Mouse (Mus musculus): ENCODE data around the gene Itgb1.

Itgb1 gene

GRCm38 (mm10) chr8:128685507-128686428 is at the start of gene Itgb1:
Itgb1 (plus strand) TSS chr8:128685654.
- ATAC-seq (ENCODE audit: low TSS enrichment) = peak; percentile 93

GRCm38 (mm10) chr8:128643104-128643503 is 42.4 kb upstream of the Itgb1 start:
- ATAC-seq (ENCODE audit: low TSS enrichment) = no peak

GRCm38 (mm10) chr8:128645452-128645851 is 40.0 kb upstream of the Itgb1 start:
- ATAC-seq (ENCODE audit: low TSS enrichment) = no peak

GRCm38 (mm10) chr8:128646456-128646855 is 39.0 kb upstream of the Itgb1 start:
- no peak for ATAC-seq (ENCODE audit: low TSS enrichment)

- no peak for ATAC-seq (ENCODE audit: low TSS enrichment)
Observed at GRCm38 (mm10) chr8:128648071-128648470, 37.4 kb upstream of the Itgb1 start.

- ATAC-seq (ENCODE audit: low TSS enrichment) = no peak
Observed at GRCm38 (mm10) chr8:128650331-128650855, 35.1 kb upstream of the Itgb1 start.

- ATAC-seq (ENCODE audit: low TSS enrichment) = no peak; the same call in 1 of the 2 replicates
Observed at GRCm38 (mm10) chr8:128652399-128653109, 32.9 kb upstream of the Itgb1 start.

- no peak for ATAC-seq (ENCODE audit: low TSS enrichment)
Observed at GRCm38 (mm10) chr8:128653642-128654364, 31.7 kb upstream of the Itgb1 start.

- ATAC-seq (ENCODE audit: low TSS enrichment) = peak; percentile 83
Observed at GRCm38 (mm10) chr8:128654365-128655099, 30.9 kb upstream of the Itgb1 start.

GRCm38 (mm10) chr8:128662144-128662543 is 23.3 kb upstream of the Itgb1 start:
- ATAC-seq (ENCODE audit: low TSS enrichment) = no peak

GRCm38 (mm10) chr8:128662696-128663095 is 22.8 kb upstream of the Itgb1 start:
- no peak for ATAC-seq (ENCODE audit: low TSS enrichment)

GRCm38 (mm10) chr8:128663106-128663505 is 22.3 kb upstream of the Itgb1 start:
- ATAC-seq (ENCODE audit: low TSS enrichment) = no peak

- no peak for ATAC-seq (ENCODE audit: low TSS enrichment)
Observed at GRCm38 (mm10) chr8:128666576-128667263, 18.7 kb upstream of the Itgb1 start.

- peak; percentile 99 for ATAC-seq (ENCODE audit: low TSS enrichment)
Observed at GRCm38 (mm10) chr8:128671813-128672212, 13.6 kb upstream of the Itgb1 start.

GRCm38 (mm10) chr8:128672441-128672840 is 13.0 kb upstream of the Itgb1 start:
- ATAC-seq (ENCODE audit: low TSS enrichment) = no peak

GRCm38 (mm10) chr8:128672950-128673349 is 12.5 kb upstream of the Itgb1 start:
- ATAC-seq (ENCODE audit: low TSS enrichment) = no peak

- no peak for ATAC-seq (ENCODE audit: low TSS enrichment)
Observed at GRCm38 (mm10) chr8:128675848-128676629, 9.4 kb upstream of the Itgb1 start.

GRCm38 (mm10) chr8:128679909-128680308 is 5.5 kb upstream of the Itgb1 start:
- peak; percentile 94 for ATAC-seq (ENCODE audit: low TSS enrichment)

GRCm38 (mm10) chr8:128680548-128681325 is 4.7 kb upstream of the Itgb1 start:
- ATAC-seq (ENCODE audit: low TSS enrichment) = no peak

Measured in frontal cortex, adult (tissue).